Mouse (Mus musculus) embryonic facial prominence, embryonic 10.5 days (tissue): Measurements from ENCODE around the gene Mup5. TPM values are rescaled to one million over a fixed set of nuclear protein-coding genes. Genes with fewer than 3 reads are reported as not detected.
"Not testable (repeated sequence)": the region's sequence is repeated elsewhere in the genome, so short reads cannot be mapped to it uniquely, and the experiment has no call there.

Source experiments
- DNase-seq: peaks from one replicate; pipeline ENCODE4 v3.0.0-alpha.2; 2017; ENCODE audit warnings: low spot score
- H3K27ac ChIP-seq: fragments of 300-500 bp; sonication (generic); replicated peaks from 2 replicates; pipeline ENCODE4 v1.5.1; 2016; ENCODE audit warnings: mild to moderate bottlenecking
- H3K27me3 ChIP-seq: fragments of 300-500 bp; sonication (generic); replicated peaks from 2 replicates; pipeline ENCODE4 v1.6.1; 2016; ENCODE audit warnings: low read depth, mild to moderate bottlenecking; ENCODE audit not compliant: poor library complexity, severe bottlenecking
- H3K36me3 ChIP-seq: fragments of 300-500 bp; sonication (generic); replicated peaks from 2 replicates; pipeline ENCODE4 v1.6.1; 2016; ENCODE audit warnings: mild to moderate bottlenecking, moderate library complexity
- H3K4me1 ChIP-seq: fragments of 300-500 bp; sonication (generic); 2 replicates; pipeline ENCODE4 v1.6.1; 2016
- H3K4me3 ChIP-seq: fragments of 300-500 bp; sonication (generic); 2 replicates; pipeline ENCODE4 v1.5.1; 2016; ENCODE audit warnings: mild to moderate bottlenecking, moderate library complexity
- H3K9me3 ChIP-seq: fragments of 300-500 bp; sonication (generic); 2 replicates; pipeline ENCODE4 v1.6.1; 2016; ENCODE audit warnings: mild to moderate bottlenecking
- WGBS: fragments of 180-500 bp; shearing (Covaris S2); methylation state at CpG from one replicate; pipeline ENCODE4 v1.1.7; 2016; 5-methylcytosine and 5-hydroxymethylcytosine counted together
- polyA plus RNA-seq: library from polyadenylated mRNA; unstranded; fragments of >200 nt; fragmentation: Nextera tagmentation; extraction: Ambion mirVana; gene quantifications from 2 replicates; pipeline ENCODE4 v1.2.1, GENCODE M21; 2016

The Mup5 gene
- polyA plus RNA-seq, 1 experiment from 2014 or later = not detected

GRCm38 (mm10) chr4:61789699-61790098 is 45.3 kb downstream of the Mup5 start:
- H3K36me3 ChIP-seq, H3K9me3 ChIP-seq, H3K4me1 ChIP-seq, DNase-seq, H3K27me3 ChIP-seq, H3K4me3 ChIP-seq, H3K27ac ChIP-seq: not testable (repeated sequence)
- WGBS = 94% methylated on average over 1 of the region's 1 CpGs

- H3K27me3 ChIP-seq, H3K4me3 ChIP-seq, DNase-seq: not testable (repeated sequence)
Observed at GRCm38 (mm10) chr4:61784231-61784630, 50.8 kb downstream of the Mup5 start.

GRCm38 (mm10) chr4:61782169-61782568 is 52.9 kb downstream of the Mup5 start, which contains the start of gene Mup19:
Mup19 (minus strand) TSS chr4:61782269.
- not testable (repeated sequence) for H3K27ac ChIP-seq, H3K4me3 ChIP-seq, H3K36me3 ChIP-seq, H3K4me1 ChIP-seq, H3K9me3 ChIP-seq, H3K27me3 ChIP-seq, DNase-seq
- WGBS = 92% methylated on average over 1 of the region's 5 CpGs

More at GRCm38 (mm10) chr4:61784231-61784630, 50.8 kb downstream of the Mup5 start:
- WGBS = 92% methylated on average over 1 of the region's 1 CpGs
- not testable (repeated sequence) for H3K4me1 ChIP-seq, H3K27ac ChIP-seq, H3K36me3 ChIP-seq, H3K9me3 ChIP-seq

Other genes starting within 250 kb of the Mup5 start
- not detected in 2 replicates for gene Mup17, start 239.4 kb downstream of the Mup5 start, polyA plus RNA-seq
- not detected in 2 replicates for gene Mup18, start 161.1 kb downstream of the Mup5 start, polyA plus RNA-seq
- gene Mup19, start 53.0 kb downstream of the Mup5 start, polyA plus RNA-seq = not detected in 2 replicates
- gene Mup20, start 218.9 kb upstream of the Mup5 start, polyA plus RNA-seq = not detected in 2 replicates